Mouse (Mus musculus): ENCODE data around the gene Cmtr1. TPM values are rescaled to one million over a fixed set of nuclear protein-coding genes. Genes with fewer than 3 reads are reported as not detected.
"Not testable (repeated sequence)": the region's sequence is repeated elsewhere in the genome, so short reads cannot be mapped to it uniquely, and the experiment has no call there.

Cmtr1 gene
- polyA plus RNA-seq (2015; fragmentation: Nextera tagmentation; extraction: Ambion mirVana), result 138 and 150 TPM in 2 replicates

- under 1% methylated on average over 41 of the region's 41 CpGs for WGBS
- ATAC-seq, result peak; percentile 96
- peak within 1 kb of the TSS; percentile 96 for H3K9ac ChIP-seq (replicated peaks)
These were observed at the start of gene Cmtr1 for GRCm38 (mm10) chr17:29660076-29660761. Gene Cmtr1, plus strand, starts transcription at chr17:29660595.

DNA sequence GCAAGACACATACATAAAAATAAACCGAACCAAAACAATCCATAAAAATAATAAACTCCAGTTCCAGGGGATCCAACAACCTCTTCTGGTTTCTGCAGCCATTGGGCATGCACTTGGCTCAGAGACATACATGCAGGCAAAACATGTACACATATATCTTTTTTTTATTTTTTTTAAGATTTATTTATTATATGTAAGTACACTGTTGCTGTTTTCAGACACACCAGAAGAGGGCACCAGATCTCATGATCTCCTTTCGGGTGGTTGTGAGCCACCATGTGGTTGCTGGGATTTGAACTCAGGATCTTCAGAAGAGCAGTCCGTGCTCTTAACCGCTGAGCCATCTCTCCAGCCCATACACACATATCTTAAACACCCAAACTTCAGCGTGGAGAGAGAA, 46.9 kb upstream of the Cmtr1 start:
- WGBS, result 87% methylated on average over 5 of the region's 5 CpGs
- not testable (repeated sequence) for H3K9me3 ChIP-seq; H3K4me3 ChIP-seq (replicated peaks); ATAC-seq; H3K27ac ChIP-seq; H3K4me2 ChIP-seq (replicated peaks); H3K27me3 ChIP-seq; H3K9ac ChIP-seq (replicated peaks); H3K36me3 ChIP-seq
- H3K4me1 ChIP-seq (replicated peaks), result peaks cover 33% of the 10 kb centered on the region

More at GRCm38 (mm10) chr17:29660076-29660761, at the start of gene Cmtr1:
- Histone ChIP-seq H3K27ac (peak within 1 kb of the TSS; percentile 93), H3K4me1 (replicated peaks) (peaks cover 9% of the 10 kb centered on the region), H3K9me3 (no peaks in the 10 kb centered on the region), H3K4me2 (replicated peaks) (peak within 1 kb of the TSS; percentile 92), H3K4me3 (replicated peaks) (peak within 1 kb of the TSS; percentile 92), H3K27me3 (no peaks in the 10 kb centered on the region), H3K36me3 (peaks cover 12% of the 10 kb centered on the region)

GRCm38 (mm10) chr17:29614115-29615023, 46.0 kb upstream of the Cmtr1 start, which contains the start of the genes Rnf8 and Gm28043:
Gene Rnf8, plus strand, starts transcription at chr17:29614790.
Gene Gm28043, plus strand, starts transcription at chr17:29614876.
- ATAC-seq, result peak; percentile 94
- WGBS, result 2% methylated on average over 52 of the region's 52 CpGs
- Histone ChIP-seq H3K4me3 (replicated peaks) (peak within 1 kb of the TSS; percentile 95), H3K4me2 (replicated peaks) (peak within 1 kb of the TSS; percentile 93), H3K27ac (peak within 1 kb of the TSS; percentile 93), H3K36me3 (peaks cover 12% of the 10 kb centered on the region), H3K9ac (replicated peaks) (peak within 1 kb of the TSS; percentile 99), H3K27me3 (no peaks in the 10 kb centered on the region), H3K4me1 (replicated peaks) (peaks cover 33% of the 10 kb centered on the region), H3K9me3 (no peaks in the 10 kb centered on the region)

DNA sequence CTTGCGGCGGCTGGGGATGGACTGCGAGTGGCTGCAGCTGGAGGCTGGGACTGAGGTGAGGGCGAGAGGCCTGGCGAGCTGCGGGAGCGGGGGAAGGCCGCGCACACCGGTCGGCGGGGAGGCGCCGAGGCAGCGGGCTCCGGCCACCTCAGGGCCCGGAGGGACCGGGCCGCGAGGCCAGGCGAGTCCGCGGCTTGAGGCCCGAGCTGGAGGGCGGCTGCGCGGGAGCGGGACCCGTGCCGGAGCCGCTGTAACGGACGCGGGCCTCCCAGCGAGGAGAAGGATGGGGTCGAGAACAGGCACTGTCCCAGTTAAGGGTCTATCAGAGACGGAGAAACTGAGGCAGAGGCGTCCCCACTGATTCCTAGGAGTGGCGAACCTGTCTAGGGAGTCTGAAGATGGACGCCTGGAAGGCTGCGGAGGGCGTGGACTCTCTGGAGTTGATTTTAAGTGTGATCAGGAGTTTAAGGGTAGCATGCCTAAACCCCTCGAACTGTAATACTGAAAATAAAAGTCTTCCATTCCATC, 45.3 kb upstream of the Cmtr1 start:
- no peak; the same call in 1 of the 2 replicates for ATAC-seq
- WGBS, result under 1% methylated on average over 43 of the region's 43 CpGs
- Histone ChIP-seq H3K36me3 (peaks cover 19% of the 10 kb centered on the region), H3K9ac (replicated peaks) (peak overlapping the region; percentile 99), H3K4me1 (replicated peaks) (peaks cover 33% of the 10 kb centered on the region), H3K27ac (peak overlapping the region; percentile 93), H3K9me3 (no peaks in the 10 kb centered on the region), H3K4me3 (replicated peaks) (peak overlapping the region; percentile 95), H3K4me2 (replicated peaks) (peak overlapping the region; percentile 93), H3K27me3 (no peaks in the 10 kb centered on the region)

DNA sequence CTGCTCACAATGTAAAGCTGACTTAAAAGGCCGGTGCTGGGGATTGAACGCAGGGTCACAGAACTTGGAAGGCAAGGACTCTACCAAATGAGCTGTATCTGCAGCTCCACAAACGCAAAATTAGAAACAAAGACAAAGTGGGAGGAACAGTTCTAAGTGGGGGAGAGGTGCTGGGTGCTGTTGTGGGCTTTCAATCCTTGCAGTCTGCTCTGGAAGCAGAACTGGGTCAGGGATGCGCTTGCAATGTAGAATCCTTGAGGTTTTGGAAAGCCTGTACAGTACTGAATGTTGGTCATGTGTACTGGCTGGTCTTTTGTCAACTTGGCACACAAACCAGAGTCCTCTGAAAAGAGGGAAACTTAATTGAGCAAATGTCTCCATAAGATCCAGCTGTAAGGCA, 44.8 kb upstream of the Cmtr1 start:
- peaks cover 33% of the 10 kb centered on the region for H3K4me1 ChIP-seq (replicated peaks)
- 0 out of 2 replicates have a peak overlapping the region, but pooled peaks have one; percentile 93 for H3K27ac ChIP-seq
- no peaks in the 10 kb centered on the region for H3K27me3 ChIP-seq
- H3K9me3 ChIP-seq, result no peaks in the 10 kb centered on the region
- peak overlapping the region; percentile 93 for H3K4me2 ChIP-seq (replicated peaks)
- H3K9ac ChIP-seq (replicated peaks), result peak overlapping the region; percentile 99
- ATAC-seq, result no peak
- peak overlapping the region; percentile 95 for H3K4me3 ChIP-seq (replicated peaks)
- peaks cover 21% of the 10 kb centered on the region for H3K36me3 ChIP-seq
- WGBS, result 9% methylated on average over 4 of the region's 4 CpGs

- Histone ChIP-seq H3K27me3 (no peaks in the 10 kb centered on the region), H3K9ac (replicated peaks) (no peak overlapping the region), H3K4me1 (replicated peaks) (peaks cover 30% of the 10 kb centered on the region), H3K9me3 (no peaks in the 10 kb centered on the region), H3K36me3 (peaks cover 50% of the 10 kb centered on the region), H3K4me3 (replicated peaks) (no peak overlapping the region), H3K27ac (no peak overlapping the region), H3K4me2 (replicated peaks) (no peak overlapping the region)
- no peak for ATAC-seq
- WGBS, result 92% methylated on average over 3 of the region's 3 CpGs
These were observed 41.2 kb upstream of the Cmtr1 start for GRCm38 (mm10) chr17:29619231-29619630.

GRCm38 (mm10) chr17:29623488-29623887, 36.9 kb upstream of the Cmtr1 start:
- Histone ChIP-seq H3K36me3 (peaks cover 86% of the 10 kb centered on the region), H3K27ac (no peak overlapping the region), H3K9me3 (no peaks in the 10 kb centered on the region), H3K4me1 (replicated peaks) (no peaks in the 10 kb centered on the region), H3K4me3 (replicated peaks) (no peak overlapping the region), H3K27me3 (no peaks in the 10 kb centered on the region), H3K9ac (replicated peaks) (no peak overlapping the region), H3K4me2 (replicated peaks) (no peak overlapping the region)
- 96% methylated on average over 8 of the region's 8 CpGs for WGBS
- ATAC-seq, result no peak

DNA sequence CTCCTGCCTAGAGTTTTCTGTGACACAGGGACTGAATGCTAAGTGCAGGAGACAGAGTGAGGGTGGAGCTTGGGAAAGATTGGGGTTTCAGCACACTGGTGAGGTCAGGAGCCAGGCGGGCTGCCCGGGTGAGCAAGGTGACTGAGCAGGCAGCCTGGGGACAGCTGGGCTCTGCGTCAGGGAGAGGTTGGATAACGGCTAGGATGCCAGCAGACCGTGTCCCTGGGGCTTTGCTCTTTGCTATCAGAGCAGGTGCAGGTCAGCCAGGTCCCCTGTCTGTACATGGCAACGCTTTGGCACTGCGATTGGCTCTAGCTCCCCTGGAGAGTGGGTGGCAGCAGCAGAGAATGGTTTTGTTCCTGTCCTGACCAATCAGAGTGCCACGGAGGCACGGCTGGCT, 33.1 kb upstream of the Cmtr1 start:
- Histone ChIP-seq H3K27ac (no peak overlapping the region), H3K9ac (replicated peaks) (no peak overlapping the region), H3K4me3 (replicated peaks) (no peak overlapping the region), H3K4me2 (replicated peaks) (no peak overlapping the region), H3K9me3 (no peaks in the 10 kb centered on the region), H3K4me1 (replicated peaks) (no peaks in the 10 kb centered on the region), H3K36me3 (peaks cover 93% of the 10 kb centered on the region), H3K27me3 (no peaks in the 10 kb centered on the region)
- WGBS, result 84% methylated on average over 9 of the region's 9 CpGs
- ATAC-seq, result no peak

GRCm38 (mm10) chr17:29628946-29629345, 31.4 kb upstream of the Cmtr1 start:
- Histone ChIP-seq H3K9ac (replicated peaks) (no peak overlapping the region), H3K4me2 (replicated peaks) (no peak overlapping the region), H3K9me3 (no peaks in the 10 kb centered on the region), H3K4me1 (replicated peaks) (no peaks in the 10 kb centered on the region), H3K4me3 (replicated peaks) (no peak overlapping the region), H3K36me3 (peaks cover 93% of the 10 kb centered on the region), H3K27me3 (no peaks in the 10 kb centered on the region), H3K27ac (no peak overlapping the region)
- no peak for ATAC-seq
- 89% methylated on average over 5 of the region's 5 CpGs for WGBS

- Histone ChIP-seq H3K9me3 (no peaks in the 10 kb centered on the region), H3K4me3 (replicated peaks) (no peak overlapping the region), H3K4me1 (replicated peaks) (no peaks in the 10 kb centered on the region), H3K27ac (no peak overlapping the region), H3K4me2 (replicated peaks) (no peak overlapping the region), H3K9ac (replicated peaks) (no peak overlapping the region), H3K27me3 (no peaks in the 10 kb centered on the region), H3K36me3 (peaks cover 94% of the 10 kb centered on the region)
- no peak for ATAC-seq
- 88% methylated on average over 5 of the region's 5 CpGs for WGBS
These were observed 30.8 kb upstream of the Cmtr1 start for GRCm38 (mm10) chr17:29629620-29630019.

DNA sequence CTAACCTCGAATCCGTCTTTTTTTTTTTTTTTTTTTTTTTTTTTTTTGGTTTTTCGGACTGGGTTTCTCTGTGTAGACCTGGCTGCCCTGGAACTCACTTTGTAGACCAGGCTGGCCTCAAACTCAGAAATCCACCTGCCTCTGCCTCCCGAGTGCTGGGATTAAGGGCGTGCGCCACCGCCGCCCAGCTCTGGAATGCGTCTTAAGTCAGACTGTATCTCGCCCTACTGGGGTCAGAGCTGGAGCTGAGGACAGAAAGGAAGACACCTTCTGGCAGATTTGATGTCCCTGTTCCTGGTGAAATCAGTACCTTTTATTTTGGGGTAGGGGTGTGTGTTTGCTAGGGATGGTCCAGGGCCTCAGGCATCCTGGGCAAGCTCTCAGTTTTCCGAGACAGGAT, 28.1 kb upstream of the Cmtr1 start:
- H3K36me3 ChIP-seq, result peaks cover 95% of the 10 kb centered on the region

DNA sequence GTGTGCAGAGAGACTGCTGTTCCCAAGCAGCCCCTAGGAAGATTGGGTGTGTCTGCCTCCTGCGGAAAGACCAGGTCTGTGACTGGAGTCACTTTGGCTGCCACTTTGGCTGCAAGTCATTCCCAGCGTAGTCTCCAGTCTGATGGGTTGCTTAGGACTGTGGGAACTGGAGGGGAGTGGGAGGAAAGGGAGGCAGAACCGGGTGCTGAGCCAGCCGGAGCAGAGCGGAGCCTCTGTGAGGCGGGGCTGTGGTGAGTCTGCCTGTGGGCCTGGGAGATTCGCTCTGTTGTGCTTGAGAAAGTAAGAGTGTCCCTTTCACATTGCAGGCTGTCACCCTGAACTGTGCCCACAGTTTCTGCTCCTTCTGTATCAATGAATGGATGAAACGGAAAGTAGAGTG, 24.9 kb upstream of the Cmtr1 start:
- H3K4me2 ChIP-seq (replicated peaks), result no peak overlapping the region
- H3K9me3 ChIP-seq, result no peaks in the 10 kb centered on the region
- H3K4me1 ChIP-seq (replicated peaks), result 0 out of 2 replicates have a peak, but pooled peaks cover 3% of the 10 kb centered on the region
- H3K4me3 ChIP-seq (replicated peaks), result no peak overlapping the region
- 91% methylated on average over 8 of the region's 8 CpGs for WGBS
- no peaks in the 10 kb centered on the region for H3K27me3 ChIP-seq
- no peak overlapping the region for H3K9ac ChIP-seq (replicated peaks)
- H3K36me3 ChIP-seq, result peaks cover 94% of the 10 kb centered on the region
- no peak for ATAC-seq
- no peak overlapping the region for H3K27ac ChIP-seq

More for the DNA sequence above, 28.1 kb upstream of the Cmtr1 start:
- Histone ChIP-seq H3K27ac (no peak overlapping the region), H3K4me1 (replicated peaks) (no peaks in the 10 kb centered on the region), H3K4me3 (replicated peaks) (no peak overlapping the region), H3K27me3 (no peaks in the 10 kb centered on the region), H3K4me2 (replicated peaks) (no peak overlapping the region), H3K9ac (replicated peaks) (no peak overlapping the region), H3K9me3 (no peaks in the 10 kb centered on the region)
- no peak for ATAC-seq
- WGBS, result 96% methylated on average over 11 of the region's 11 CpGs
